Comparison of ENCODE assay signal across 8 mouse cellular contexts in the genomic region with DNA sequence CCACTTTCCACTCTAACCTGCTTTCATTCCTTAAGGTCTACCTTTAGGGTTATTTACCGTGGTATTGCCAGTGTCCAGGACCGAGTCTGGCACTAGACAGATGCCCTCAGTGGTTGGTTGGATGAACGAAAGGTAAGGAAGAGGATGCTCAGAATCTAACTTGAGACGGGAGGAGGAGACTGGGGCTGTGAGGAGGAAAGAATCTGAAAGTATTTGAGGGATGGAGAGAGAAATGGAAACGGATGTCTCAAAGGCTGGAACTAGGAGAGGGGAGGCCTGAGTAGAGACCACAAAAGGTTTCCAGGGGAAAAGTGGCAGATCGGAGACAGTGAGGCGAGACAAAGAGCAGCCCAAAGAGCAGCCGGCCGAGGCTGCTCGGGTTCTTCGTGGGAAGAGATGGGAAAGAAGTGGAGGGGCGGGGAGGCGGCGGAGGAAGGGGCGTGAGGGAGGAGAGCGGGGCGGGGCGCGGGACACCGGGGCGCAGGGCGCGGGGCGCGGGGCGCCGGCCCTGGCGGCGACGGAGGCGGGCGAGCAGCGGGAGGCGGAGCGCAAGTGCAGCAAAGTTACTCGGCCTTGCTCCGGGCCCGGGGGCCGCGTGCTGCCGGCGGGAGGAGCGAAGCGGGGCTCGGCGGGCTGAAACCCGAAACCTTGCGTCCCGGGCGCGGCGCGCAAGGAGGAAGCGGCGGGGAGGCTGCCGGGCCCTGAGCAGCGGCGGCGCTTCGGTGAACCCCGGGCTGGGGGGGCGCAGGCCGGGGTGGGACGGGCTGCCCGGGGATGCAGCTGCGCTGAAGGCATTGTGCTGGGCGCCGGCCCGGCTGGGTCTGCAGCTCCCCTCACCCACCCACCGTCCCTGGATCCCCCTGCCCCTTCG. TPM values are rescaled to one million over a fixed set of nuclear protein-coding genes. Genes with fewer than 3 reads are reported as not detected.
DNase-seq lines count a peak whose midpoint lies in the region; ATAC-seq and TF ChIP-seq lines count a peak whose summit lies in the region.

No protein-coding gene starts in this region.

- in situ Hi-C loops in CH12.LX (cut with MboI; ENCODE audit: low pct_ligation_motif_present, low pct_unique_long_range_greater_than_20kb, low sequenced_read_pairs) = no loop called here

- peak overlapping the region; percentile 95 for H3K4me2 ChIP-seq in CH12.LX (ENCODE audit: insufficient read depth, low read depth, poor library complexity, severe bottlenecking)
- peak overlapping the region; percentile 92 for H3K4me2 ChIP-seq in embryonic facial prominence, embryonic 12.5 days (replicated peaks)
- H3K4me2 ChIP-seq in heart, embryonic 12.5 days = peak overlapping the region; percentile 82
- H3K4me2 ChIP-seq in kidney, embryonic 14.5 days (replicated peaks; ENCODE audit: low read depth, low read length) = peak overlapping the region; percentile 94
- peak overlapping the region; percentile 95 for H3K4me2 ChIP-seq in lung, embryonic 16.5 days (ENCODE audit: low read depth, low read length)

- no peak for TF ChIP-seq EP300 in CH12.LX (IDR thresholded peaks at IDR 0.05; ENCODE audit: low read length)

- no peak overlapping the region for H3K27ac ChIP-seq in CH12.LX (ENCODE audit: insufficient read depth, low read depth)
- H3K27ac ChIP-seq in embryonic facial prominence, embryonic 12.5 days = peak overlapping the region; percentile 95
- peak overlapping the region; percentile 63 for H3K27ac ChIP-seq in heart, embryonic 12.5 days (ENCODE audit: poor library complexity, severe bottlenecking)
- peak overlapping the region; percentile 86 for H3K27ac ChIP-seq in kidney, embryonic 14.5 days (ENCODE audit: low read depth, low read length)
- H3K27ac ChIP-seq in lung, embryonic 16.5 days (ENCODE audit: low read length) = peak overlapping the region; percentile 83

- peaks cover 6 to 16% of the 10 kb centered on the region in 2 experiments for H3K4me1 ChIP-seq in CH12.LX (ENCODE audit: control insufficient read depth in 1 of 2, insufficient read depth in 2 of 2)
- H3K4me1 ChIP-seq in embryonic facial prominence, embryonic 12.5 days = peaks cover 31% of the 10 kb centered on the region
- H3K4me1 ChIP-seq in heart, embryonic 12.5 days (replicated peaks) = peaks cover 20% of the 10 kb centered on the region
- H3K4me1 ChIP-seq in kidney, embryonic 14.5 days (ENCODE audit: control insufficient read depth, insufficient read depth, low read length) = peaks cover 11% of the 10 kb centered on the region
- H3K4me1 ChIP-seq in lung, embryonic 16.5 days (replicated peaks; ENCODE audit: control insufficient read depth, insufficient read depth, low read length) = peaks cover 11% of the 10 kb centered on the region; the same call in 1 of the 2 replicates

- no peak for TF ChIP-seq RAD21 in CH12.LX (IDR thresholded peaks at IDR 0.05; ENCODE audit: low read depth, low read length)

- dilution Hi-C loops in CH12.LX (cut with MboI; ENCODE audit: extremely low pct_ligation_motif_present, extremely low pct_unique_long_range_greater_than_20kb, low sequenced_read_pairs) = no loop called here

- no peak for TF ChIP-seq CTCF in CH12.LX (conservative IDR thresholded peaks at IDR 0.05 in 1 of 2, IDR thresholded peaks at IDR 0.05 in 1 of 2; ENCODE audit: low read depth in 2 of 2, low read length in 2 of 2)

- no peak for DNase-seq in CH12.LX (ENCODE audit: extremely low read depth)
- DNase-seq in adrenal gland, postnatal 10 days = peak; percentile 84
- peak; percentile 83 for DNase-seq in ovary, postnatal 36 days (ENCODE audit: low spot score)
- DNase-seq in urinary bladder, postnatal 14 days (ENCODE audit: low spot score) = peak; percentile 79

- WGBS in embryonic facial prominence, embryonic 12.5 days = 1% methylated on average over 49 of the region's 71 CpGs
- under 1% methylated on average over 68 of the region's 71 CpGs for WGBS in heart, embryonic 12.5 days
- under 1% methylated on average over 51 of the region's 71 CpGs for WGBS in kidney, embryonic 14.5 days
- WGBS in lung, embryonic 16.5 days = 2% methylated on average over 38 of the region's 71 CpGs

- H3K36me3 ChIP-seq in CH12.LX (replicated peaks in 1 of 2; ENCODE audit: control insufficient read depth in 1 of 2, insufficient read depth in 1 of 2, low read length in 1 of 2) = no peaks in the 10 kb centered on the region
- H3K36me3 ChIP-seq in embryonic facial prominence, embryonic 12.5 days = no peaks in the 10 kb centered on the region
- H3K36me3 ChIP-seq in heart, embryonic 12.5 days = no peaks in the 10 kb centered on the region
- H3K36me3 ChIP-seq in kidney, embryonic 14.5 days (ENCODE audit: control insufficient read depth, insufficient read depth, low read length) = no peaks in the 10 kb centered on the region
- no peaks in the 10 kb centered on the region for H3K36me3 ChIP-seq in lung, embryonic 16.5 days (ENCODE audit: control insufficient read depth, insufficient read depth, low read length)

- H3K9me3 ChIP-seq in CH12.LX (replicated peaks; ENCODE audit: low read length) = no peaks in the 10 kb centered on the region
- no peaks in the 10 kb centered on the region for H3K9me3 ChIP-seq in embryonic facial prominence, embryonic 12.5 days
- H3K9me3 ChIP-seq in heart, embryonic 12.5 days (replicated peaks) = no peaks in the 10 kb centered on the region
- H3K9me3 ChIP-seq in kidney, embryonic 14.5 days (ENCODE audit: control insufficient read depth, low read length) = no peaks in the 10 kb centered on the region
- no peaks in the 10 kb centered on the region for H3K9me3 ChIP-seq in lung, embryonic 16.5 days (ENCODE audit: control insufficient read depth, low read length)

- TF ChIP-seq POLR2A in CH12.LX (IDR thresholded peaks at IDR 0.05; ENCODE audit: low read depth, low read length) = no peak

- H3K27me3 ChIP-seq in CH12.LX (replicated peaks) = peaks cover 35% of the 10 kb centered on the region
- H3K27me3 ChIP-seq in embryonic facial prominence, embryonic 12.5 days = no peaks in the 10 kb centered on the region
- H3K27me3 ChIP-seq in heart, embryonic 12.5 days (replicated peaks) = no peaks in the 10 kb centered on the region
- H3K27me3 ChIP-seq in kidney, embryonic 14.5 days (ENCODE audit: control insufficient read depth, insufficient read depth, low read length) = no peaks in the 10 kb centered on the region
- H3K27me3 ChIP-seq in lung, embryonic 16.5 days (ENCODE audit: control insufficient read depth, insufficient read depth, low read depth, low read length) = no peaks in the 10 kb centered on the region

- no peaks in the 10 kb centered on the region for H3K79me2 ChIP-seq in CH12.LX (replicated peaks; ENCODE audit: control insufficient read depth, extremely low read depth, insufficient read depth, poor library complexity, severe bottlenecking)

- H3K4me3 ChIP-seq in CH12.LX (replicated peaks in 1 of 3; ENCODE audit: low read depth in 2 of 3, low read length in 2 of 3, poor library complexity in 1 of 3) = peak overlapping the region in 2 of 3 experiments; percentile 50 to 56
- H3K4me3 ChIP-seq in embryonic facial prominence, embryonic 12.5 days = peak overlapping the region; percentile 77
- H3K4me3 ChIP-seq in heart, embryonic 12.5 days = peak overlapping the region; percentile 80
- H3K4me3 ChIP-seq in kidney, embryonic 14.5 days (ENCODE audit: low read length) = peak overlapping the region; percentile 79
- H3K4me3 ChIP-seq in lung, embryonic 16.5 days (ENCODE audit: low read length) = peak overlapping the region; percentile 75

- ATAC-seq in embryonic facial prominence, embryonic 12.5 days (ENCODE audit: insufficient number of reproducible peaks, insufficient read depth, low FRiP score, low TSS enrichment) = peak; percentile 79
- ATAC-seq in heart, embryonic 12.5 days (ENCODE audit: insufficient number of reproducible peaks, low FRiP score) = peak; percentile 82
- ATAC-seq in kidney, embryonic 14.5 days (ENCODE audit: low FRiP score, low TSS enrichment) = peak; percentile 91
- peak; percentile 93 for ATAC-seq in lung, embryonic 16.5 days (ENCODE audit: low read depth)

- peak overlapping the region; percentile 16 for H3K9ac ChIP-seq in CH12.LX (ENCODE audit: insufficient read depth, low read depth)
- peak overlapping the region; percentile 88 for H3K9ac ChIP-seq in embryonic facial prominence, embryonic 12.5 days
- peak overlapping the region; percentile 87 for H3K9ac ChIP-seq in heart, embryonic 12.5 days
- H3K9ac ChIP-seq in kidney, embryonic 14.5 days (ENCODE audit: low read depth, low read length) = peak overlapping the region; percentile 89
- peak overlapping the region; percentile 86 for H3K9ac ChIP-seq in lung, embryonic 16.5 days (ENCODE audit: low read length)

TF ChIP-seq in CH12.LX, 34 proteins besides CTCF, POLR2A, EP300 and RAD21 (continues in another document):
- TF ChIP-seq ZNF384 (IDR thresholded peaks at IDR 0.05; ENCODE audit: low read depth, low read length) = no peak
- no peak for TF ChIP-seq POLR2AphosphoS2 (IDR thresholded peaks at IDR 0.05; ENCODE audit: low read depth, low read length)
- TF ChIP-seq NRF1 (IDR thresholded peaks at IDR 0.05; ENCODE audit: low read depth, low read length) = peak; percentile 24; the same call in 1 of the 2 replicates
- TF ChIP-seq UBTF (IDR thresholded peaks at IDR 0.05; ENCODE audit: low read depth, low read length) = peak; percentile 83
- no peak for TF ChIP-seq RCOR1 (conservative IDR thresholded peaks at IDR 0.05; ENCODE audit: low read depth, low read length)
- no peak for TF ChIP-seq GABPA (IDR thresholded peaks at IDR 0.05; ENCODE audit: insufficient replicate concordance, low read depth, low read length)
- TF ChIP-seq HCFC1 (IDR thresholded peaks at IDR 0.05; ENCODE audit: low read depth, low read length) = no peak

RNA-seq across cellular contexts. Expression of a gene that starts 14.0 kb away (rescaled TPM):
- total RNA-seq in CH12.LX (2012; rRNA removed) (0.08 and 0.17 TPM in 2 replicates), CH12.LX (2014; rRNA removed) (0.09 TPM in 1 of 2 replicates, not detected in the other)
- 0.11 and 0.23 TPM in 2 replicates for polyA plus RNA-seq in CH12.LX (2012; ENCODE audit: insufficient read length, low read depth)
- 1 to 10 TPM; 2.3 to 3.3 TPM for total RNA-seq in adrenal gland, postnatal 10 days (2021)
- 2.3 and 2.4 TPM in 2 replicates for polyA plus RNA-seq in embryonic facial prominence, embryonic 12.5 days (2016; fragmentation: Nextera tagmentation; extraction: Ambion mirVana)
- 0.88 and 1.0 TPM in 2 replicates for polyA plus RNA-seq in heart, embryonic 12.5 days (2016; fragmentation: Nextera tagmentation; extraction: Ambion mirVana)
- polyA plus RNA-seq in kidney, embryonic 14.5 days (2014; fragmentation: Nextera tagmentation; extraction: Ambion mirVana) = 2.0 and 2.4 TPM in 2 replicates
- 0.84 and 0.89 TPM in 2 replicates for polyA plus RNA-seq in lung, embryonic 16.5 days (2015; fragmentation: Nextera tagmentation; extraction: Ambion mirVana)

RNA-seq across cellular contexts. Expression of a gene that starts 44.8 kb away (rescaled TPM):
- total RNA-seq in CH12.LX (2012; rRNA removed) (34.0 and 36.1 TPM in 2 replicates), CH12.LX (2014; rRNA removed) (82.2 and 83.2 TPM in 2 replicates)
- polyA plus RNA-seq in CH12.LX (2012; ENCODE audit: insufficient read length, low read depth) = 45.7 and 55.1 TPM in 2 replicates
- 10 to 100 TPM; 51.6 to 61.5 TPM for total RNA-seq in adrenal gland, postnatal 10 days (2021)
- 92.4 and 101 TPM in 2 replicates for polyA plus RNA-seq in embryonic facial prominence, embryonic 12.5 days (2016; fragmentation: Nextera tagmentation; extraction: Ambion mirVana)
- 89.7 and 92.2 TPM in 2 replicates for polyA plus RNA-seq in heart, embryonic 12.5 days (2016; fragmentation: Nextera tagmentation; extraction: Ambion mirVana)
- polyA plus RNA-seq in kidney, embryonic 14.5 days (2014; fragmentation: Nextera tagmentation; extraction: Ambion mirVana) = 94.5 and 103 TPM in 2 replicates
- 97.4 and 100 TPM in 2 replicates for polyA plus RNA-seq in lung, embryonic 16.5 days (2015; fragmentation: Nextera tagmentation; extraction: Ambion mirVana)

Comparison
In these comparisons a context has a peak if more than half of its experiments do, and no peak if none do; other contexts are left out.
1. H3K9ac ChIP-seq: peak in every context shown above with its lines; median percentile 89 in kidney, embryonic 14.5 days; 88 in embryonic facial prominence, embryonic 12.5 days; 87 in heart, embryonic 12.5 days; 86 in lung, embryonic 16.5 days; 16 in CH12.LX.